11 mouse cellular contexts compared by ENCODE assay signal in the genomic region with DNA sequence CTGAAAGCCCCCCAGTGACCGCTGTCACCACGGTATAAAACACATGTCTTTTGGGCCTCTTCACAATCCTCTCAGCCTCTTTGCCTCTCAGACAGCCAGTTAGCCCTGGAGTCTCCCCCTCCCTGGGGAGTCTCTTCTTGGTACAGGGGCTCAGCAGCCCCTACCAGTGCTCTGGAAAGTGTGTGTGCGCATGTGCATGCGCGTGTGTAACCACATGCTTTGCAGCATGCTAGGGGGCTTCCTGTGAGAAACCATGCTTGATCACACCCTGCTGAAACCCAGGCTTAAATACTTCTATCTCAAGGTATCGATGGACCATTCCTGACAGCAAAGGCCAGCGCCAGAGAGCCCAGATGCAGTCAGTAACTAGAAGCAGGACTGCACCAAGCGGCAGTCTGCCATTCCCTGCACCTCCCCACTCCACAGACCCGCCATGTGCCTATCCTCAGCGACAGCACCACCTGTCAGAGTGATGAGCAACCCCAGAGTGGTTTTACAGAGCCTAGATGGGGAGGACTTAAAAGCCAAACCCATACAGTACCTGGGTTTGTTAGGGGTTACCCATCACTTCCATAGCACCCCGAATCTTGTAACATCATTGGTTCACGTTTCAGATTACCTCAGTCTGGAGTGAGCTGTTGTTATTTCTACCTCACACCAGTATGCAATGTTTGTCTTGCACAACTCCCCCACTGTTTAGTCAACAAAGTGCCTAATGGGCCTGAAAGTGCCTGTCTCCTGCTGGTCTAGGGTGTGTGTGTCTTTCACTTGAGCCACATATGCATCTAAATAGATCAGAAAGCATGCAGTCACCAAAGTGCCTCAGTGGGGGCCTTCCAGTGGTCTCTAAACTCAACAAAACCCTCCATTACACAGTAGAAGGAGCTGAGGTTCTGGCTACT.
DNase-seq lines count a peak whose midpoint lies in the region; ATAC-seq and TF ChIP-seq lines count a peak whose summit lies in the region.
"Had no signal": no experiment of that assay in that cellular context is flagged by ENCODE, and none has a peak within 500 bp of the region (broad histone marks: within the 10 kb centered on the region; RNA-seq: fewer than 3 reads in every experiment).

No protein-coding gene starts in this region.

- H3K27ac ChIP-seq in liver, embryonic 13.5 days, result 0 out of 2 replicates have a peak overlapping the region, but pooled peaks have one; percentile 9
- H3K27ac ChIP-seq in hindbrain, postnatal 0 days, result 0 out of 2 replicates have a peak overlapping the region, but pooled peaks have one; percentile 58
- peak overlapping the region; percentile 40 for H3K27ac ChIP-seq in neural tube, embryonic 14.5 days (ENCODE audit: low read depth, low read length)
- H3K27ac ChIP-seq: liver, embryonic 14.5 days had no signal

- no peaks in the 10 kb centered on the region for H3K9me3 ChIP-seq in liver, embryonic 13.5 days (replicated peaks)
- no peaks in the 10 kb centered on the region for H3K9me3 ChIP-seq in hindbrain, postnatal 0 days (ENCODE audit: low read length)
- no peaks in the 10 kb centered on the region for H3K9me3 ChIP-seq in neural tube, embryonic 14.5 days (ENCODE audit: control insufficient read depth, low read length)

- 71% methylated on average over 12 of the region's 12 CpGs for WGBS in liver, embryonic 13.5 days (ENCODE audit: insufficient replicate concordance)
- whole genome bisulfite sequencing in hindbrain, postnatal 0 days, result 52% methylated on average over 12 of the region's 12 CpGs
- 44% methylated on average over 12 of the region's 12 CpGs for WGBS in neural tube, embryonic 14.5 days

- TF ChIP-seq CTCF in hindbrain, postnatal 0 days (IDR thresholded peaks at IDR 0.05; ENCODE audit: low read depth), result no peak

- no peak overlapping the region for H3K4me2 ChIP-seq in liver, embryonic 13.5 days
- no peak overlapping the region for H3K4me2 ChIP-seq in hindbrain, postnatal 0 days (ENCODE audit: low read depth, low read length)
- no peak overlapping the region for H3K4me2 ChIP-seq in neural tube, embryonic 14.5 days (ENCODE audit: low read depth, low read length)

- DNase-seq in embryo, embryonic 11 days, result peak; percentile 21
- no peak for DNase-seq in embryo, embryonic 10.5 days (ENCODE audit: low spot score)
- DNase-seq in liver, embryonic 13.5 days, result no peak
- no peak for DNase-seq in liver
- DNase-seq in hindbrain, postnatal 0 days (ENCODE audit: low spot score), result no peak
- no peak for DNase-seq in kidney, postnatal 25 days
- DNase-seq in cerebellum, postnatal 4 days (ENCODE audit: low spot score in 2 of 2), result no peak
- DNase-seq: adrenal gland, postnatal 14 days; right cerebral cortex, postnatal 25 days had no signal

- peaks cover 35% of the 10 kb centered on the region for H3K4me1 ChIP-seq in liver, embryonic 13.5 days (replicated peaks)
- peaks cover 16% of the 10 kb centered on the region for H3K4me1 ChIP-seq in hindbrain, postnatal 0 days (ENCODE audit: insufficient read depth, low read length)
- peaks cover 22% of the 10 kb centered on the region for H3K4me1 ChIP-seq in neural tube, embryonic 14.5 days (ENCODE audit: control insufficient read depth, insufficient read depth, low read length)

- no peak overlapping the region for H3K4me3 ChIP-seq in liver, embryonic 13.5 days (replicated peaks)
- H3K4me3 ChIP-seq in hindbrain, postnatal 0 days (ENCODE audit: low read length), result no peak overlapping the region
- H3K4me3 ChIP-seq in neural tube, embryonic 14.5 days (ENCODE audit: low read depth, low read length), result no peak overlapping the region

- no peak overlapping the region for H3K9ac ChIP-seq in liver, embryonic 13.5 days
- H3K9ac ChIP-seq in hindbrain, postnatal 0 days (replicated peaks; ENCODE audit: low read length), result no peak overlapping the region
- H3K9ac ChIP-seq in neural tube, embryonic 14.5 days (replicated peaks; ENCODE audit: low read depth, low read length), result no peak overlapping the region
- H3K9ac ChIP-seq: liver, embryonic 14.5 days had no signal

- no peak for ATAC-seq in liver, embryonic 13.5 days (ENCODE audit: low read depth)
- ATAC-seq in hindbrain, postnatal 0 days, result peak; percentile 21; the same call in 1 of the 2 replicates
- ATAC-seq in neural tube, embryonic 14.5 days (ENCODE audit: low read depth), result no peak

- H3K27me3 ChIP-seq in liver, embryonic 13.5 days, result no peaks in the 10 kb centered on the region
- no peaks in the 10 kb centered on the region for H3K27me3 ChIP-seq in hindbrain, postnatal 0 days (ENCODE audit: insufficient read depth, low read length)
- H3K27me3 ChIP-seq in neural tube, embryonic 14.5 days (ENCODE audit: control insufficient read depth, insufficient read depth, low read length), result no peaks in the 10 kb centered on the region

- no peaks in the 10 kb centered on the region for H3K36me3 ChIP-seq in liver, embryonic 13.5 days
- H3K36me3 ChIP-seq in hindbrain, postnatal 0 days (ENCODE audit: insufficient read depth, low read length), result no peaks in the 10 kb centered on the region
- H3K36me3 ChIP-seq in neural tube, embryonic 14.5 days (ENCODE audit: control insufficient read depth, insufficient read depth, low read length), result no peaks in the 10 kb centered on the region
